Mouse (Mus musculus) fibroblast of lung, adult 2 months (primary cell): ENCODE data around the gene Orm3.

Experiments
- DNase-seq: peaks from one replicate; pipeline ENCODE4 v3.0.0-alpha.2; 2011; ENCODE audit warnings: low read depth

The Orm3 gene

DNA sequence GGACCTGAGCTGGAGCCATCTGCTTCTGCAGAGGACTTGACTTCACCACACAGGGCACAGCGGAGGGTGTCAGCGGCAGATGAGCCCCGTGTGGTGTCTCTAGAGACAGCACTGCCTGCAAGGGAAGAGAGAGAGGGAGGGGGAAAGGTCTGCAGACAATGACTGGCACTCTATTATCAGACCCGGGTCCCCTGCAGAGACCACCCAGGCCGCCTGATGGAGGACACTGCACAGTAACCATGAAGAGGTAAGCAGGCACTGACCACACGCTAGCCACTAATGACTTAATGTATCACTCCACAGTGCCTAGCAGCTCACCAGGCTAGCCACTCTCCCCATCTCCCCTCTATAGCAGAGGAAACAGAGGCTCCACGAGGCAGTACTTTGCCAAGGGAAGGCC is 14.9 kb downstream of the Orm3 start:
- DNase-seq = no peak

GRCm38 (mm10) chr4:63371890-63372289 is 15.9 kb downstream of the Orm3 start:
- DNase-seq = no peak

DNA sequence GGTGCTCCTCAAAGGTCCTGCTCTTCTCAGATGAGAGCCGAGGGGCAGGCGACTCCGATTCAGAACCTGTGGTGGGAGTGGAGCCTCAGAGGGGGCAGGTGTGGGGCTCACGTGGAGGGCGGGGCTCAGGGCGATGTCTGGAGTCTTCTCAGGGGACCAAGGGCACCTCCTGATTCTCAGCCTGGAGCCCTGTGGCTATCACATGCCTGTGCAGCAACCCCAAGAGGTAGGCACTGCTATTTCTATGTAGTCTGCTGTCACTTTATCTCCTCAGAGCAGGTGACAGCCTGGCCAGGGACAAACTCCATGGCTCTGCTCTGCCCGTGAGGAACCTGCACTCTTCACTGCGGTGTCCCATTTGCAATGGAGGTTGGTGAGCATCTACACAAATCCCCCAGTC is 17.4 kb downstream of the Orm3 start:
- DNase-seq = no peak

DNA sequence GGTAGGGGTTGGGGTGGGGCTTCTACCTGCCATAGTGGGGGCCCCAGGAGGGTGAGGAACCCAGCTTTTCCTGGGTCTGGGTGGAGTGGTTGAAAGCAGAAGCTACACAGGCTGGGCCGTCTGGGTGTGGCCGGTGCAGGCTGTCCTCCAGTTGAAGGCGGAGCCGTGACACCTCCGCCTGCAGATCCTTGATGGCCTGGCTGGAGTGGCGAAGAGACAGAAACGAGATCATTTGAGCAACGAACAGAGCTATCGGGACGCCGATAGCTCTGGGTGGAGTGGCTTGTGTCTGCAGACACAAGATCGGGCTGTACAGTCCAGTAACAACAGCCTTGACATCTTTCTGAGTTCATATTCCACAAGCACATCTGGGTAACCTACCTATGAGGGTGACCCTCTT is 18.4 kb downstream of the Orm3 start:
- DNase-seq = no peak

DNA sequence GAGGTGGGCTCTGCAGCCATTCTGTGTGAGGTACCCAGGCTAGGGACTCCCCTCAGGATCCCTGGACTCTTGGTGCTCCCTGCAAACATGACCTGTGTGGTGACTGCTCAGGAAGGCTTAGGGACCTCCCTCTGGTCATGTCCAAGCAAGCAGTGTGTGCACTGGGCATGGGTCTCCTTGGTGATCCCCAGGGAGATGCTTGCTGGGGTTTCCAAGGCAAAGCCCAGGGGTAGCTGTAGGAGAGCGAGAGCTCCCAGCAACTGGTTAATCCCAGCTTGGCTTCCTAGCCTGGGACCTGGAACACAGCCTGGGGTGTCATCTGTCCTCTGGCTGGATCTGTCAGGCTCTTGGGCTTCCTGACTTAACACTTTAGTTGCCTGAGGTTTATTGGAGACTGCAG is 19.4 kb downstream of the Orm3 start:
- DNase-seq = no peak

- DNase-seq = no peak
Observed at GRCm38 (mm10) chr4:63377483-63377882, 21.5 kb downstream of the Orm3 start.

DNA sequence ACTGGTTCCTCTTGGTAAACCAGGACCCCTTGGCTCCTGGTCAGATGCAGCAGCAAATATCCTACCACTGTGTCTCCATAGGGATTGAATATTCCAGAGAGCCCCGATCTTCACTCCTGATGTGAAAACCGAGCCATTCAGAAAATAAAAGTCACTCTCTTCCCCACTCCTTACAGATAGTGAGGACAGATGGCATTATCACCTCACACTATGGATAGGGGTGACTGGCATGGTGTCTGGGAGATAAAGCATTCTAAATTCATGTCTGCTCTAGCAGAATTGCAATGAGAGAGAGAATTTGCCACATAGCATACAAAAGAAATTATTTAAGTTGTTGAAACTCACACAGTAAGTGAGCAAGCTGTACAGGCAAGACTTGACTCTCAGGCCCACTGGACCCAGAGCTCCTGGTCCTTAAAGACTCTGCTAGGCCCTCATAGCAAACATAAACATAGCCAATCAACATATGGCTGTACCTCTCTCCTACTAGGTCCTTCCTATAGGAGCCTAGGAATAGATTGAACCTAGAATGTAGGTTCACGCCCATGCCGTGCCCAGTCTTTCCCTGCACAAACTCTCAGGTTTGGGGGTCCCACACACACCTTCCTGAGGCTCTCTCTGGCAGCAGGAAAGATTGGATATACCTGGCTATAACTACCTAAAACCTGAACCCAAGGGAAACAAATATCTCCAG is 26.9 kb downstream of the Orm3 start:
- no peak for DNase-seq

GRCm38 (mm10) chr4:63383474-63383873 is 27.5 kb downstream of the Orm3 start:
- no peak for DNase-seq

DNA sequence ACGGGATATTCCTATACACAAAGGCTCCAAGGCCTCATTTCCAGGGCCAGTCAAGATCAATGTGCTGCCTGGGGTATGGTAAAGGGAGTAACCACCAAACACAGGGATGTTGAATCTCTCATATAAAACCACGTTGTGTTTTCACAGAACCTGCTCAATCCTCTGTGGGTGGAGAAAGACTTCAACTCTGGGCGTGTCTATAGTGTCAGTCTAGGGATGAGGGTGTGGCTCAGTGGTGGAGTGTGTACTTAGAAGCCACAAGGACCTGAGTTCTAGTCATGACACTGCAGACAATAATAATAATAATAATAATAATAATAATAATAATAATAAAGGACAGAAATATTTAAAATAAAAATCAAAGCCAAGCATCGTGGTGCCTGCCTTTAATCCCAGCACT is 28.3 kb downstream of the Orm3 start:
- DNase-seq = no peak

GRCm38 (mm10) chr4:63385253-63385652 is 29.3 kb downstream of the Orm3 start:
- no peak for DNase-seq

GRCm38 (mm10) chr4:63385784-63386183 is 29.8 kb downstream of the Orm3 start:
- no peak for DNase-seq

- no peak for DNase-seq
Observed at GRCm38 (mm10) chr4:63388029-63388428, 32.1 kb downstream of the Orm3 start.

DNA sequence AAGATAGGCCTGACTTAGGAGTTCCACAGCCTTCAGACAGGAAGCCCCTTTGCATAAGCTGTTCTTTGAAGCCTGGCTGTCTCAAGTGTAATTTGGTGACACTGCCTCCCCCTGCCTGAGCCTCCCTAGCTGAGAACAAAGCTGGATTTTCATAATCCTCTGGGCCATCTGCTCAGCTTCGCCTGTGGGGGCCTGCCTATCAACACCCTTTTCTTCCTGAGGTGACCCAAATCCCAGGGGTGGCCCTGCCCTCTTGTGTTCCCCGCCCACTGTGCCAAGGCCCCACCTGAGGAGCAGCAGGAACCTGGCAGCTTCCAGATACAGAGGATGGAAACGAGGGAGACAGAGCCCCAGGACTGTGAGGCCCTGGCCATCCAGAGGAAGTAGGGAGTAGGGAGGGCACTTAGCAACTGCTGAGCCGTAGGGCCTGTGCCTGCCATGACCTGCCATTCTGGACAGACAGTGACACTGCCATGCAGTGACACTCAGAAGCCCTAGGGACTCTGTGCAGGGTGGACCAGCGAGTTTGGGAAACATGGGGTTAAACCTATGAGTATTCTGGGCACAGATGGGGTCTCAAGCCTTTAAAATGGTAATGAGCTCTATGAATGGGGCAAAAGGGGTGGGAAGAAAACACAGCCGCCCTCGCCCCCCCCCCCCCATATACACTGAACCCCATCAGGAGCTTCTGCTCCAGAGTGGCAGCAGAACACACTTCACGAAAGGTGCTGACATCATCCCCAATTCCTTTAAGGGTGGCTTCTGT is 33.3 kb downstream of the Orm3 start:
- no peak for DNase-seq

GRCm38 (mm10) chr4:63389887-63390528 is 34.0 kb downstream of the Orm3 start:
- DNase-seq = no peak

GRCm38 (mm10) chr4:63391322-63391721 is 35.4 kb downstream of the Orm3 start:
- no peak for DNase-seq

GRCm38 (mm10) chr4:63397981-63398537 is 42.1 kb downstream of the Orm3 start:
- no peak for DNase-seq

DNA sequence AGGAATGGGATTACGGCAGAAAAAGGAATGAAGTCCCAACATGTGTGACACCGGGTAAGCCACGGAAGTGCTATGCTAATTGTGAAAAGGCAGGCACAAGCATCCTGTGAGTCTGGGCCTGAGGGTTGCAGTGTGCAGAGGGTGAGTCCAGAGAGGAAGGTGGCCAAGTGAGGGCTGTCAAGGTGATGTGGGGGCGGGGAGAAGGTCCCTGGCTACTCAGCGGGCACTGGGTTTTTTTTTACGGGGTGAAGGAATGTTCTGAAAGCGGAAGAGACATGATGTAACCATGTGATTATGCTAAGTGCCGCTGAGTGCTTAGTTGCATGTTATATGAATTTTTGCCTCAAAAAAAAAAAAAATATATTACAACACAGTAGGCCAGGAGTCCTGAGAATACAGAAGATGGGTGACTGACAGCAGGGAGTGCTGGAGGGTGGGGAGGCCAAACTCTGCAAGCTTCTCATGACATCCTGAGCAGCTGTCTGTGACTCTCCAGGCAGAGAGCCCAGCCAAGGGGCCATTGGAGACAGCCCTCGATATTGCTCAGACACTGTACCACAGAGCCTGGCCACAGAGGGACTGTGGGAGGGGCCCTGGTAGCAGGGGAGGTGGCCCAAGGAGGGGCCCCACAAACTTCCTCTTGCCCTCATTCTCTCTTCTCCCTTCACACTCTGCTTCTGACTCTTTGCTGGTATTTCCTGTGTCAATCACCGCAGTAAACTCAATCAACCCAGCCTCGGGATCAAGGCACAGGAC is 43.1 kb downstream of the Orm3 start:
- DNase-seq = no peak

DNA sequence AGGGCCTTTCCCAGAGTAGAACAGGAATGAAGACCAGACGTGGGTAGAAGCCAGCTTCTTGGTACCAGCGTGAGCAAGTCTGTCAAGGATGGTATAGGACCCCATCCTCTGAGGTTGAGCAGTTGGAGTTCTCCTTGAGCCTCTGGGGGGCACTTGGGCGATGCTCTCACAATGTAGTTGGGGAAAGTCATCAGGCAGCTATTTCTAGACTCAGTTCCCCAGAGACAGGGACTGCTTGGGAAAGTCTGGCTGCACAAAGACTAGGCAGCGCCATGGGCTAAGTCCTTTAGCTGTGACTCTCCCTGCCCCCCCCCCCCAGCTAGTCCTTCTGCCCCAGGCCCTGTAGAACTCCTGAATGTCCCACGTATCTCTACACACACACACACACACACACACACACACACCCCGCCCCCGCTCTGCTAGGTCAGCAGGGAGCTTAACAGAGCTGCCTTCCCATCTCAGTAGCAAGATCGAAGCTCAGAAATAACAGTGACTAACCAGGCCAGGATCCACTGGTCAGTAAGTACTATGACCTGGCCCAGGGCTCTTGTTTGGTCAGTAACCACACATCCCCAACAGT is 43.8 kb downstream of the Orm3 start:
- DNase-seq = no peak

- no peak for DNase-seq
Observed at GRCm38 (mm10) chr4:63400541-63401306, 44.8 kb downstream of the Orm3 start.

DNA sequence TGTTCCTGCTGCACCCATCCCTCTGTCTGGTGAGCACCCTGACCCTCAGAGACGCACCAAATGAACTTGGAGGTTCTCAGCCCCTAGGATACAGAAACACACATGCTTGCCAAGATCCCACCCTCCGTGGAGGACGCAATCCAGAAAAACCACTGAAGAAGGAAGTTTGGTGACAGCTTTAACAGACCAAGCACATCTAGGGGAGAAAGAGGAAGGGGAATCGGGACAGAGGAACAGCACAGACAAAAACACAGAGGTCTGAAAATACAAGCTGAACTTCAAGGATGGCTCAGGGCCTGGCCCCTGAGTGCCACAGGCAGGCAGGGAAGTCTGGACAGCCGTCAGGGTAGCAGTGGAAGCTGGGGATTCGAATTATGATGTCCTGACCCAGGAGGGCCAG is 45.7 kb downstream of the Orm3 start:
- DNase-seq = no peak

DNA sequence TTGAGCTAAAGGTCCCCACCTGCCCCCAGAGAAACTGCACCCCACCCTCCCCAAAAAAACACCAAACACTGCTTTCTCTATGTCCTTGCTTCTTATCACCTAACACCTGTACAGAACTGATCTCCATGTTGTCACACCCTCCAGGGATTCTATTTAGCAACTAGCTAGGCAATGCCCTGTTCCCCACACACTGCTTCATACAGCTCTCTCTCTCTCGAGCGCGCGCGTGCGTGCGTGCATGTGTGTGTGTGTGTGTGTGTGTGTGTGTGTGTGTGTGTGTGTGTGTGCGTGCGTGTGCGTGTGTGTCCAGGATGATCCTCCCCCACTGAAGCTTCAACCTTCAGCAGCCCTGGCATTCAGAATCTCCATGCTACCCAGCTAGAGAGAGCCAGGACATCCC is 46.1 kb downstream of the Orm3 start:
- no peak for DNase-seq
